Mouse (Mus musculus) left cerebral cortex, adult 2 months (tissue): ENCODE data around the gene Ssh3. TPM values are rescaled to one million over a fixed set of nuclear protein-coding genes. Genes with fewer than 3 reads are reported as not detected.
"Not testable (repeated sequence)": the region's sequence is repeated elsewhere in the genome, so short reads cannot be mapped to it uniquely, and the experiment has no call there.

Experiments
- DNase-seq, 2 experiments: peaks; one replicate each; pipeline ENCODE4 v3.0.0; 2021 to 2022; ENCODE audit warnings: low spot score in 2 of 2, mixed read lengths in 1 of 2; ENCODE audit errors: extremely low spot score in 1 of 2
- H3K27ac ChIP-seq: fragments of 200-600 bp; 2 replicates; pipeline ENCODE4 v1.8.1; 2022
- H3K4me3 ChIP-seq: fragments of 200-600 bp; 2 replicates; pipeline ENCODE4 v1.8.1; 2022
- CTCF ChIP-seq: fragments of 200-600 bp; IDR thresholded peaks from 2 replicates; pipeline ENCODE4 v1.8.1; 2022; ENCODE audit warnings: antibody characterized with exemption, mild to moderate bottlenecking, moderate library complexity
- intact Hi-C: fragments of 180-260 bp; cut with DNase I; formaldehyde crosslinking; loops from one replicate; pipeline ENCODE4 v1.15.1; 2025
- total RNA-seq, 2 experiments: library from RNA; stranded (reverse); gene quantifications; 2 replicates each; pipeline ENCODE4 v1.2.3; 2021

Gene Ssh3
- total RNA-seq, 2 experiments from 2014 or later, result 60.9 to 72.6 TPM

GRCm38 (mm10) chr19:4262756-4263155 lies 6.2 kb downstream of the Ssh3 start:
- intact Hi-C loops, result no loop called here
- TF ChIP-seq CTCF, result no peak
- Histone ChIP-seq H3K27ac (no peak overlapping the region), H3K4me3 (no peak overlapping the region)
- no peak for DNase-seq

- DNase-seq, result no peak
- H3K27ac ChIP-seq, result no peak overlapping the region
- TF ChIP-seq CTCF, result peak; percentile 11; the same call in 1 of the 2 replicates
- intact Hi-C loops, result no loop called here
- H3K4me3 ChIP-seq, result no peak overlapping the region
Measured at GRCm38 (mm10) chr19:4261038-4261698, 7.8 kb downstream of the Ssh3 start.

- intact Hi-C loops, result loop anchor here (1.0 to 10.0 kb wide), 3 partner anchors 48 to 157 kb away; partner anchors contain the start of gene Grk2
- Histone ChIP-seq H3K4me3 (peak overlapping the region; percentile 74), H3K27ac (peak overlapping the region; percentile 91)
- TF ChIP-seq CTCF, result no peak
- no peak for DNase-seq
Measured at GRCm38 (mm10) chr19:4257897-4258252, 11.1 kb downstream of the Ssh3 start.

- peak; percentile 87 to 90 for DNase-seq
- peak; percentile 89 for TF ChIP-seq CTCF
- H3K4me3 ChIP-seq, result peak overlapping the region; percentile 74
- H3K27ac ChIP-seq, result peak overlapping the region; percentile 91
- intact Hi-C loops, result loop anchor here (1.0 to 10.0 kb wide), 3 partner anchors 49 to 157 kb away; partner anchors contain the start of gene Grk2
Measured at GRCm38 (mm10) chr19:4257216-4257896, 11.6 kb downstream of the Ssh3 start.

GRCm38 (mm10) chr19:4255583-4256162 lies 13.3 kb downstream of the Ssh3 start:
- intact Hi-C loops, result loop anchor here (10.0 kb wide), 1 partner anchor 159 kb away; no protein-coding TSS in a partner anchor
- DNase-seq, result no peak
- no peak overlapping the region for H3K4me3 ChIP-seq
- H3K27ac ChIP-seq, result no peak overlapping the region
- TF ChIP-seq CTCF, result peak; percentile 53

- H3K27ac ChIP-seq, result no peak overlapping the region
- H3K4me3 ChIP-seq, result no peak overlapping the region
- TF ChIP-seq CTCF, result no peak
- intact Hi-C loops, result loop anchor here (10.0 kb wide), 1 partner anchor 161 kb away; no protein-coding TSS in a partner anchor
- no peak for DNase-seq
Measured at GRCm38 (mm10) chr19:4254230-4254629, 14.8 kb downstream of the Ssh3 start.

- intact Hi-C loops, H3K27ac ChIP-seq, H3K4me3 ChIP-seq, DNase-seq: not testable (repeated sequence)
Measured at GRCm38 (mm10) chr19:4248683-4249082, 20.3 kb downstream of the Ssh3 start.

GRCm38 (mm10) chr19:4247010-4247409 lies 22.0 kb downstream of the Ssh3 start:
- intact Hi-C loops, result no loop called here
- Histone ChIP-seq H3K4me3 (no peak overlapping the region), H3K27ac (no peak overlapping the region)
- peak; percentile 37 for TF ChIP-seq CTCF
- no peak for DNase-seq

GRCm38 (mm10) chr19:4244775-4245174 lies 24.2 kb downstream of the Ssh3 start:
- no peak for DNase-seq
- intact Hi-C loops, result no loop called here
- no peak for TF ChIP-seq CTCF
- Histone ChIP-seq H3K4me3 (no peak overlapping the region), H3K27ac (no peak overlapping the region)

- intact Hi-C loops, result no loop called here
- Histone ChIP-seq H3K27ac (no peak overlapping the region), H3K4me3 (no peak overlapping the region)
- TF ChIP-seq CTCF, result no peak; the same call in 1 of the 2 replicates
- no peak for DNase-seq
Measured at GRCm38 (mm10) chr19:4242416-4242815, 26.6 kb downstream of the Ssh3 start.

- no peak for TF ChIP-seq CTCF
- no peak overlapping the region for H3K4me3 ChIP-seq
- no peak for DNase-seq
- intact Hi-C loops, result no loop called here
- no peak overlapping the region for H3K27ac ChIP-seq
Measured at GRCm38 (mm10) chr19:4240247-4240668, 28.7 kb downstream of the Ssh3 start.

GRCm38 (mm10) chr19:4234548-4234947 lies 34.4 kb downstream of the Ssh3 start:
- Histone ChIP-seq H3K27ac (no peak overlapping the region), H3K4me3 (no peak overlapping the region)
- no peak for TF ChIP-seq CTCF
- intact Hi-C loops, result no loop called here
- no peak for DNase-seq
